Mouse (Mus musculus) urinary bladder, adult 18-20 months (tissue): ENCODE results near the gene B4galt2.
A peak's percentile ranks its signal among the peaks of the same experiment; 100 is the strongest.

Source experiments
- DNase-seq, 2 experiments: peaks; one replicate each; pipeline ENCODE4 v3.0.0; 2022; ENCODE audit warnings: low spot score in 2 of 2, mixed read lengths in 2 of 2

The B4galt2 gene

GRCm38 (mm10) chr4:117882701-117883691 is at the start of gene B4galt2:
B4galt2 (minus strand) TSS chr4:117883487.
- no peak for DNase-seq

DNA sequence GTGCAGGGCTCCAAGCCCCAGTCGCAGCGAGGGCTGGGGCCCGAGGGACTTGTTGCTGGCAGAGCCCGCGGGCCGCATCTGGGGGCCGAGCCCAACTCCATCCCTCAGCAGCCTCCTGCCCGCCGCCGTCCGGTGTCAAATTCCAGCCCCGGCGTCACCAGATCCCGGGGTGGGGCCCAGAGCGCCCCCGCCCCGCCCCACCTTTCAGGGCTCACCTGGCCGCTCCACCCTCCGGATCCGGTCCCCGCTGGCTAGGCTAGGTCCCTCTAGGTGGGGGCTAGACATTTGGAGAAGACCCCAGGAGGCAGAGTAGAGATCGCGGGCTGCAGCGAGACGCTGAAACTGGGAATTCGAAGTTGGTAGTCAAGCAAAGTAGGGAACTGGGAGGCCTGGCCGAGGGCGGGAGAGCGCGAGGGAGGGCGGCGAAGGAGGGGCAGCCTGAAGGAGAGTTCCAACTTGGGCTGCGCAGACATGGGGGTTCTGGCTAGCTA is 46.1 kb upstream of the B4galt2 start, which contains the start of gene Artn:
Gene Artn (minus strand): TSS at position 373 of the 491 bp plus-strand sequence.
- peak; percentile 67 to 75 for DNase-seq

GRCm38 (mm10) chr4:117928699-117929241 is 45.5 kb upstream of the B4galt2 start:
- DNase-seq = peak; percentile 60 to 70

GRCm38 (mm10) chr4:117928234-117928633 is 44.9 kb upstream of the B4galt2 start:
- DNase-seq = no peak

DNA sequence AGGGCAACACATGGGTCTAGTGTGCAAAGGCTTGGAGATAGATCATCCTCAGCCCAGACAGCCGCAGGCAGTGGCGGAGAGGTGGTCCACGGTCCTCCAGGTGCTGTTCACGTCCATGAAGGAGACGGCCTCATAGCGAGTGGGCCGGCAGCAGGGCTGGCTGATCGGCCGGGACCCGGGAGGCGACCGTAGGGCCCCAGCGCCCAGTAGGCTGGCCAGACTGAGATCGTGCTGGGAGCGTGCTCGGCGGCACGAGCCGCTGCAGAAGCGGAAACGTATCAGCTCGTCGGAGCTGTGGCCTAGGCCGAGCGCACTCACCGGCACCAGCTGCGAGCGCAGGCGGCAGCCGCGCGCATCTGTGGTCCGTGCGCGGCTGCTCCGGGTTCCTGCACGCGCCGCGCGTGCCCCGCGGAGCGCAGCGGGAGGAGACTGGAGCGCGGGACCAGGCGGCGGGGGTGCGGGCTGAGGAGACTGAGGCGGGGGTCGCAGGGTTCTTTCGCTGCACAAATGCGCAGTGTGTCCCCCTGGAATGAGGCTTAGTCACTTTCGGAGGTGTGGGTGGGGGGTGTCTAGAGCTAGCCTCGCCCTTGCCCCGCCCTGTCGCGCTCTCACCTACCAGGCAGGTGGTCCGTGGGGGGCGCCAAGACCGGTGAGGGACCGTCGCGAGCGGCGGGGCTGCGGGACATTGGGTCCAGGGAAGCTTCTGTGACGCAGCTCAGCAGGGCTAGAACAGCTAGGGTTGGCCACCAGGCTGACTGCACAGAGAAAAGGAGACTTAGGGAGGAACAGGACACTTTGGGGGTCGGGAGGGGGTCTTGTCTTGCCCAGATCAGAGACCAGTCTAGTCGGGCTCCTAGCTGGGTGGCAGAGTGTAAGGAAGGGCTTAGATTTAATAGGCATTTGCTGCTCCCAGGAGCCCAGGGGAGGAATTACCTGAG is 43.5 kb upstream of the B4galt2 start:
- DNase-seq = no peak

- DNase-seq = no peak
These were observed 41.6 kb upstream of the B4galt2 start for GRCm38 (mm10) chr4:117924916-117925315.

DNA sequence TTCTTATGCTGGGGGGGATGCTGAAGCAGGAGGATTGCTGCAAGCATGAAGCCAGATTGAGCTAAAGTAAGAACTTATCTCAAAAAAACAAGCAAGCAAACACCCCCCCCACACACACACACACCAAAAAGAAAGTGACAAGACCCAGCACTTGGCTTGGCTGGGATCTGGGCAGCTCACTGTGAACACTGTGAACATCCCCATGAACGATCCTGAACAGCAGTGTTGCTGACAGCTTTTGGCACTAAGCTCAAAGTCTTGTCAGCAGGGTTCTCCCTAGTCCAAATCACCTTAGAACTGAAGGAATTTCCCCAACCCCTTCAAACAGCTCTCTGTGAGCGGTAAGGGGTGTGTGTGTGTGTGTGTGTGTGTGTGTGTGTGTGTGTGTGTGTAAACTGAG is 40.2 kb upstream of the B4galt2 start:
- DNase-seq = no peak

- no peak for DNase-seq
These were observed 38.1 kb upstream of the B4galt2 start for GRCm38 (mm10) chr4:117921358-117921757.

DNA sequence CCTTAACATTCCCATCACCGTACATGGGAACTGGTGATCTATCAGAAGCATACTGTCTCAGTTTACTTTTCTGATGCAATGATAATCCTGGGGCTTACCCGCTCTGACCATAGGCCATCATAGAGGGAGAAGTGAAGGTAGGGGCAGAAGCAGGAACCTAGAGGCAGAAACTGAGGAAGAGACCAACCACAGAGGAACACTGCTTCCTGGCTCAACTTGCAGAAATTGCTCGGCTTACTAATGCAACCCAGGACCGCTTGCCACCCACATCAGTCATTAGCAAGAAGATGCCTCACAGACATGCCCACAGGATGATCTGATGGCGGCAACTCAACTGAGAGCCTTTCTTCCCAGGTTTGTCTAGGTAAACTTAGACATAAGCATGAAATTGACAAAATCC is 35.5 kb upstream of the B4galt2 start:
- no peak for DNase-seq

DNA sequence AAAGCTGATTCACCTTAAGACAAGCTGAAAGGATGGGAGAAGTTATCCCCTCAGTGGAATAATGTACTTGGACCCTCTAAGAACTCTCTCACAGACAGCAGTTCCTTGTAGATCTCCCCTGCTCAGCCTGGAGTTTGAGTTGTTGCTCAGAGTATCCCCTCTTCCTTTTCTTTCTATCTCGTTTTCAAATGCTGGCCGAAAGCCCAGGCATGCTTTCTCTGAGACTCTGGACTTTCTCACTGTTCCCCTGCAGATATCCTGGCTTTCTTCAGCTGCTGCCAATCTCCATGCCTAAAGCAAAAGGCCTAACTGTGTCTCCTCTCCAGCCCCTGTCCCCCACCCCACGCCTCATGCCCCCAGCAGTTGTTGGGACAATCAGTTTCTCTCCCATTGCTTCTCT is 35.0 kb upstream of the B4galt2 start:
- no peak for DNase-seq

- no peak for DNase-seq
These were observed 34.6 kb upstream of the B4galt2 start for GRCm38 (mm10) chr4:117917847-117918246.

- no peak for DNase-seq
These were observed 34.1 kb upstream of the B4galt2 start for GRCm38 (mm10) chr4:117917402-117917801.

DNA sequence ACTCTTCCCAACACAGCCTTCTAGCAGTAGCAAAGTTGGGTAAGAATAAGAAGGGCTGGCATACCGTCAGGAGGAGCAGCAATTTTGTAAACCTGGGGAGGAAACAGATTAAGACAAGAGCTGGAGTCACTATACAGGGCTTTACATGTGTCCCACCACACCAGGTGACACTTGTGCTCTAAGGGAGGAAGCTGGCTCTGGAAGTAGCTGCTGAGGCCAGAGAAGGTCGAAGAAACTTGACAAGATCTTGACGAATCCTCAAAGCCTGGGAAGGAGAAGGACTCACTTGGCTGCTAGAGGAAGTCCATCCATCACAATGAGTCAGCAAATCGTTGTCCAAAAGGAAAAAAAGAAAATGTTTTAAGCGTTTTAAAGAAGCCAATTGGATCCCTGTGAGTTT is 33.1 kb upstream of the B4galt2 start:
- no peak for DNase-seq

DNA sequence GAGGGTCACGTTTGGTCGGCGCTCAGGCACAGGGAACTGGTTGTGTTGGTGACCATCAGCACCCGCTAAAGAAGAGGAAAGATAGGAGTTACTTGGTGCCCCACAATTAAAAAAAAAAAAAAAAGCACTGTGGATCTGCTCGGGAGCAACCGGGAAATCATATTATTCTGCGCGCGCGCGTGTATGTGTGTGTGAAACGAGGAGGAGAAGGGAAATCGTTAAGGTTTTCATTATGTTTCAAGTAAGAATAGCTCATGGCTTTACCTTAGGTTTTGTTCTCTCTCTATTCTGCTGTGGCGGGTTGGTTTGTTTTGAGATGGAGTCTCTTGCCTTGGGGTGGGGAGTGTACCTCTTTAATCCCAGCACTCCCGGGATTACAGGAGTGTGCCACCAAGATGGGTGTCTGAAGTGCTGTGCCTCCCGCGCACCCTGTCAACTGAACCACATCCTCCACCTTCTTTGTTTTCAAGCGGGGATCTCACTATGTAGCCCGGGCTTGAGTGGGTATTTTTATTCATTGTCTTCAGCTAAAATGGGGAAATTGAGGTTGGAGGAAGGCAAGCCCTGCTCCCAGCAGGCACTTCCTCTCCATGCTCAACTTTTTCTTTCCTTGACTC is 32.3 kb upstream of the B4galt2 start:
- no peak for DNase-seq

DNA sequence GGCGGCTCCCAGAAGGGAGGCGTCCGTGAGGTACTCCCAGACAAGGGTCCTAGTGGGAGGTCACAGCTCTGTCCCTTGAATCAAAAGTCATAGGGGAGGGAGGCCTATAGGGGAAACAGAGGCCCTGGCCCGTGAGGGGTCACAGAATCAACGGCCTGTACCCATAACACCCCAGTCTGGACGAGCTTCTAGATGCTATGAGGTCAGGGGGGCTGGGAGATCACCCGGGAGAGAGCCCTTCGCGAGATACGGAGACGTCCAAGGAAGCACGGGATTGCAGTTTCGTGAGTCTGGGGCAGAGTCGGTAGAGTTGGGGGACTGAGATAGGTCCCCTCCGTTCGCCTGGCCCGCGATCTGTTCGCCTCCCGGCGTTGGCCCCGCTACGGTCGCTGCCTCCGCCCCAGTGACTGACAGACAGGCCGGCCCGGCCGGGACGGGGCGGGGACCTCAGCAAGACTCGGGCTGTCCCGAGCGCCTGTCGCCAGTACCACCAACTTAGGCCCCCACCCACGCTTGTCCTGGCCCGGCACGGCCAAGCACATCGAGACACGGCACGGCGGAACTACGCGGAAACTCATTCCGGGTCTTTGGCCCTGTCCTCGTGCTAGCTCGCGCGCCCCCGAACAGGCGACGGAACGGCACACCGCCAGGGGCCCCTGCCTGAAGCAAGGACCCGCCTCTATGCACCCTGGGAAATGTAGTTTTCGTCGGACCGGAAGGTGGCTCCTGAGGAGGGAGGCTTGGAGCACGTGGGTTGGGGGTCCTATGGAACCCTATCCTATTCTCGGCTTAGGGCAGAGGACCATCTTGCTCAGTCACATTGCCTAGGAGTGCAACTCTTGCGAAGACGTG is 31.5 kb upstream of the B4galt2 start, which contains the start of gene Ipo13:
Gene Ipo13 (minus strand): TSS at position 409 of the 852 bp plus-strand sequence.
- peak; percentile 86 to 99 for DNase-seq

- DNase-seq = no peak
These were observed 30.7 kb upstream of the B4galt2 start for GRCm38 (mm10) chr4:117914031-117914430.

DNA sequence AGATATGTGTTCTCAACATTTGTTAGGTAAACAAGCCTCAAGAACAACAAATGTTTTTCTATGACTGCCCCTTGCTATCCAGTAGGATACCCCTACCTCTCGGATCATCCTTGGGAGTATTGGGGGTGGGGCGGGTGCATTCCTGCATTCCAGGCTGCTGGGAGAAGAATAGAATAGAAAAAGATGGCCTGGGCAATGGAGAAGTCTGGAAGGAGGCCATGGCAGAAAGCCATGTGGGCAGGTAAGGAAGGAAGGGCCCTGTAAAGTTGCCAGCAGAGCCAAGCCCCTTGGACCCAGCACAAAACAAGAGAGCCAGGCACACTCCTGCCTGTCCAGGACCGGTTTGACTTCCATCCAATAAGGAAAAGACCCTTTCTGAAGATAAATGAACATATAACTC is 30.1 kb upstream of the B4galt2 start:
- no peak for DNase-seq

DNA sequence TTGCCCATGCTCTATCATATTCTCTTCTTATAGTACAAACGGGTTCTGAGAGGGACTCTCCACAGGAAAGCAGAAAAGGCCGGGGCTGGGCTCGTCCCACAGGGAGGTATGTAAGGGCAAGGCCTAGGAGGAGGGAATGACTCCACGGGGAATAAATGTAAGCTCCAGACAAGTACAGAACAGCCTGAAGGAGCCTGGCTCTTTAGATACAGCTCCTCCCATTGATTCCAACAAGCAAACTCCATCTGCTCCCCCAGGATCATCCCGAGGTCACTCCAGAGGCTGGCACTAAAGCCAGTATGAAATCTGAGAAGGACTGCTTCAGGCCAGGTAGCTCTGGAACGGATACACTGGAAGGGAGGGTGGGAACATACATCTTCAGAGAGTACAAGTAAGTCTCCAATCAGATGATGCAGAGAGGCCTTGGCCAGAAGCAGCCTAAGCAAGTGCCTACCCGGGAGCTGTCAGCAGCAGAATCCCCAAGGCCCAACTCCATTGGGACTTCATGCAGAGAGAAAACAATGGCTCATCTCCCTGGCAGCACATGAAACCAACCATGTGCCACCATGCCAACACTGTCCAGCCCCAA is 29.5 kb upstream of the B4galt2 start:
- no peak for DNase-seq

DNA sequence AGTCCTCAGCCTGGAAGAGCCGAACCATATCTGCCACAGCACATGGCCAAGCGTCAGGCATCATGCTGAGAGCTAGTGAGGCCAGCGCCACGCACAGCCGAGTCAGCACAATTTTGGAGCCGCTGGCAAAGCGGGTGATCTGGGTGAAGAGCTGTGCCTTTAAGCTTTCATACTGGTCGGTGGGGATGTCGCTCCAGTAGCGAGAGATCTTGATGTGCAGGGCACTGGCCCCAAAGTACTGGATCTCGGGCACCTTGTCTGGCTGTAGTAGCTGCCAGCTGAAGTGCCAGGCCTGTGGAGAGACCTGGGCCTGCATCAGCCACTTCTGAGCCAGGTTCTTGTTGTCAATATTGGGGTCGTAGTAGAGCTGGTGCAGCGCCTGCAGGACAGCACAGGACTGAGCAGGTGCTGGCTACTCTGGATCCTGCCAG is 28.9 kb upstream of the B4galt2 start:
- DNase-seq = no peak
